Mouse (Mus musculus): ENCODE measurements at regions not wholly inside any gene's neighbourhood (a gene's known extent, or its start where the extent isn't known, plus 50 kb on each side); places are given as distances from the start of the nearest gene placed in this dataset.

GRCm38 (mm10) chr11:34887587-34887986 lies 54.1 kb upstream of the Spdl1 start:
- no peaks in the 10 kb centered on the region for H3K9me3 ChIP-seq (ENCODE audit: control insufficient read depth, low read length)
- no peaks in the 10 kb centered on the region for H3K4me1 ChIP-seq (ENCODE audit: control insufficient read depth, insufficient read depth, low read length)
- H3K4me3 ChIP-seq (ENCODE audit: low read depth, low read length), result no peak overlapping the region
- H3K36me3 ChIP-seq (ENCODE audit: control insufficient read depth, insufficient read depth, low read length), result no peaks in the 10 kb centered on the region
- no peak for ATAC-seq (ENCODE audit: low read depth)
- no peak overlapping the region for H3K4me2 ChIP-seq (ENCODE audit: low read depth, low read length)
- 86% methylated on average over 3 of the region's 3 CpGs for WGBS
- no peaks in the 10 kb centered on the region; the same call in 1 of the 2 replicates for H3K27me3 ChIP-seq (ENCODE audit: control insufficient read depth, insufficient read depth, low read length)
- H3K27ac ChIP-seq (ENCODE audit: low read depth, low read length), result no peak overlapping the region
- H3K9ac ChIP-seq (replicated peaks; ENCODE audit: low read depth, low read length), result no peak overlapping the region
